Mouse (Mus musculus) limb, embryonic 13.5 days (tissue): Measurements from ENCODE around the gene Elmo2. TPM values are rescaled to one million over a fixed set of nuclear protein-coding genes. Genes with fewer than 3 reads are reported as not detected.

Experiments
- ATAC-seq: fragments of 200-750 bp; cut with Nextera tagmentation; 2 replicates; pipeline ENCODE4 v1.8.0; 2017; ENCODE audit warnings: low read depth, moderate number of reproducible peaks, moderate TSS enrichment; ENCODE audit not compliant: low FRiP score
- H3K27ac ChIP-seq: fragments of 300-500 bp; sonication (generic); 2 replicates; pipeline ENCODE4 v1.5.1; 2015; ENCODE audit warnings: inconsistent platforms, mild to moderate bottlenecking, moderate library complexity
- H3K27me3 ChIP-seq: fragments of 300-500 bp; sonication (generic); 2 replicates; pipeline ENCODE4 v1.6.1; 2015; ENCODE audit warnings: mild to moderate bottlenecking, inconsistent platforms
- H3K36me3 ChIP-seq: fragments of 300-500 bp; sonication (generic); 2 replicates; pipeline ENCODE4 v1.6.1; 2015; ENCODE audit warnings: inconsistent platforms, mild to moderate bottlenecking, moderate library complexity
- H3K4me1 ChIP-seq: fragments of 300-500 bp; sonication (generic); 2 replicates; pipeline ENCODE4 v1.6.1; 2015; ENCODE audit warnings: inconsistent platforms
- H3K4me2 ChIP-seq: fragments of 300-500 bp; sonication (generic); replicated peaks from 2 replicates; pipeline ENCODE4 v1.6.1; 2015; ENCODE audit warnings: inconsistent platforms, mild to moderate bottlenecking, moderate library complexity
- H3K4me3 ChIP-seq: fragments of 300-500 bp; sonication (generic); 2 replicates; pipeline ENCODE4 v1.5.1; 2015; ENCODE audit warnings: moderate library complexity, mild to moderate bottlenecking, inconsistent platforms
- H3K9ac ChIP-seq: fragments of 300-500 bp; sonication (generic); 2 replicates; pipeline ENCODE4 v1.6.1; 2015; ENCODE audit warnings: mild to moderate bottlenecking, inconsistent platforms
- H3K9me3 ChIP-seq: fragments of 300-500 bp; sonication (generic); 2 replicates; pipeline ENCODE4 v1.6.1; 2016; ENCODE audit warnings: inconsistent platforms
- WGBS: fragments of 180-500 bp; shearing (Covaris S2); methylation state at CpG from one replicate; pipeline ENCODE4 v1.1.7; 2015; 5-methylcytosine and 5-hydroxymethylcytosine counted together
- polyA plus RNA-seq: library from polyadenylated mRNA; unstranded; fragments of >200 nt; fragmentation: Nextera tagmentation; extraction: Ambion mirVana; gene quantifications from 2 replicates; pipeline ENCODE4 v1.2.1, GENCODE M21; 2015

The Elmo2 gene
- polyA plus RNA-seq, 1 experiment from 2014 or later = 86.4 TPM

DNA sequence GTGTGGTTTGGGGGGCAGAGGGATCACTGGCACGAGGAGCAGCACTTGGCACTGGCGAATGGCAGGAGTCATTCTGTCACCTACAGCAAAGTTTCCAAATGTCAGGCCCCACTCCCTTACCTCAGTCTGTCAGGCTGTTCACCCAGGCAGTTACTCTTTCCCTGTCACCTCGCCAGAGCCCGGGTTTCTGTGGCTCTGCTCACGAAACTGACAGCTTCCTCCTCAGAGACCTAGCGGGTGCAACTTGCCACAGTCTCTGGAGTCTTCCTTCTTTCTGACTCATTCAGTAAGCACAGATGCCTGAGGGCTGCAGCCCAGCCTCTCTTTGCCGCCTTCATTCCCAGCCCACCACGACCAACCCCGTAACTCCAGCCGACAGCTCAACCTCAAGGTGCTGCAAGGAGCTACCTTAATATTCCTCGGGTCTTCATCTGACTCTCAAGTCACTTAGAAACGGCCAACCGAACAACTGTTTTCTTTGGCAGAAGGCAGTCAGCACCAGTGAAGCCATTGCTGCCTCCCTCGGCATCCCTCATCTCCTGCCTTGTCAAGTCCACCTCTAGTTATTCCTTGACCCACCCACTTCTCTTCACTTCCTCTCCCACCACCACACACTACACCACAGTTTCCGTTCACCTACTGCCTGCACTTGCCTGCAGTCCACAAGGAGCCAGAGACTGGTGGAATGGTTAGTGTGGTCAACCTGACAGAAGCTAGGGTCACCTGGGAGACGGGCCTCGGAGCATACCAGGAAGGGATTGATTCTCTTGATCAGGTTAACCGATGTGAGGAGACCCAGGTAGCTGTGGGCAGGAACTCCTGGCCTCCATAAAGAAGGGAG, 39.7 kb downstream of the Elmo2 start:
- peak overlapping the region; percentile 66; the same call in 1 of the 2 replicates for H3K27ac ChIP-seq

DNA sequence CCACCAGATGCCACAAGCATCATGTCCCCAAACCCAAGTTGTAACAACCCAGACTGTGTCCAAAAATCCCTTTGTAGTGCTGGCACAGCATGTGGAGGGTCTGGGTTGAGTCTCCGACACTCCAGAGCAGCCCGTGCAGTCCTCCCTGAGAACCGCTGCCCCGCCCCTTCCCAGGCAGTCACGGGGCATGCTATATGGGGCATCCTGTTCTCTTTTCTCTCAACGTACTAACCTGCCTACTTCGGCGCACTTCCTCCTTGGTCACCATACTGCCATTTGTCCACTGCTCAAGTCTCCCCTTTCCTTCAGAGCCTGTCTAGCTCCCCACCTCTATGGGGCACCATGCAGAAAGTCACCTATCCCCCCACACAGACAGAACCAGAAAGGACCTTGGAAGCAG, 40.7 kb downstream of the Elmo2 start:
- Histone ChIP-seq H3K4me3 (no peak overlapping the region), H3K4me1 (peaks cover 22% of the 10 kb centered on the region), H3K27me3 (no peaks in the 10 kb centered on the region), H3K27ac (no peak overlapping the region), H3K9me3 (no peaks in the 10 kb centered on the region), H3K36me3 (peaks cover 40% of the 10 kb centered on the region), H3K4me2 (no peak overlapping the region), H3K9ac (peak overlapping the region; percentile 6; the same call in 1 of the 2 replicates)
- WGBS = 87% methylated on average over 8 of the region's 8 CpGs
- no peak for ATAC-seq

More for the DNA sequence above, 39.7 kb downstream of the Elmo2 start:
- H3K36me3 ChIP-seq = peaks cover 41% of the 10 kb centered on the region
- no peaks in the 10 kb centered on the region for H3K9me3 ChIP-seq
- peak overlapping the region; percentile 68 for H3K4me3 ChIP-seq
- peaks cover 22% of the 10 kb centered on the region for H3K4me1 ChIP-seq
- no peak for ATAC-seq
- H3K4me2 ChIP-seq = peak overlapping the region; percentile 89
- WGBS = 66% methylated on average over 18 of the region's 18 CpGs
- H3K27me3 ChIP-seq = no peaks in the 10 kb centered on the region
- peak overlapping the region; percentile 77 for H3K9ac ChIP-seq

DNA sequence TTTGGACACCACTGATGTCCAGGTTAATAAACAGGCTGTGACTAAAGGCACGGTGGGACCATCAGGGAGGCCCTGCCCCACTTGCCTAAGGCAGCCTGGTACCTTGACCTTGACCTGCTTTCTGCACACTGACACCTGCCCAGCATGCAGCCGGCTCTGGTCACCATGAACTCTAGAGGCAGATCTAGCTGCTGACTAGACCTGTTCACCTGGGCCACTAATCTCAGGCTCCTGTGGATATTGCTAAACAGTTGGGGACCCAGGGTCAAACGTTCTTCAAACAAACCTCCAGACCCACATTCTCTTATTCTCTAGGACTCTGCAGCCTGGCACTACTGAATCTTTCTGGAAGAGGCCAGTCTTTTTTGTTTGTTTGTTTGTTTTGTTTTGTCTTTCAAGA, 41.2 kb downstream of the Elmo2 start:
- no peak overlapping the region for H3K27ac ChIP-seq
- no peaks in the 10 kb centered on the region for H3K27me3 ChIP-seq
- WGBS = 79% methylated on average over 3 of the region's 3 CpGs
- no peak overlapping the region for H3K9ac ChIP-seq
- peaks cover 22% of the 10 kb centered on the region for H3K4me1 ChIP-seq
- no peak overlapping the region for H3K4me2 ChIP-seq
- no peak for ATAC-seq
- H3K4me3 ChIP-seq = no peak overlapping the region
- H3K9me3 ChIP-seq = no peaks in the 10 kb centered on the region
- H3K36me3 ChIP-seq = peaks cover 40% of the 10 kb centered on the region

DNA sequence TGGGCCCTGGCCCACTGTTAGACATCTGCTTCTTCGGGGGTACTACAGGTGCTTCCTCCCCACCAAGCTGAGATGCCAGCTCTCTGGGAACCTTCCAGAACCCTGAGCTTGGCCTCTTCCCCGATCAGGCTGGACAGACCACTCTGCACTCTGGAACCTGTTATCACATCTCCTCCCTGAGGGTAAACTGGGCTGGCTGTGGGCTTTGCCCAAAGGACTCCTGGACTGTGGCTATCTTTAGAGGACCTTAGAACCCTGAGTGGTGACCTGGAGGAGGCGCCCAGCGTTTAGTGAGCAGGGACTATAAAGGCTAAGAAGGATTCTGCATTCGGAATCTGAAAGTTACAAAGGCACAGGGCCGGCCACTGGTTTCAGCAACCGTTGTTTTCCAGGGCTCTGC, 41.9 kb downstream of the Elmo2 start:
- H3K27me3 ChIP-seq = no peaks in the 10 kb centered on the region
- H3K4me3 ChIP-seq = no peak overlapping the region
- H3K36me3 ChIP-seq = peaks cover 39% of the 10 kb centered on the region
- no peak overlapping the region for H3K9ac ChIP-seq
- no peak overlapping the region for H3K4me2 ChIP-seq
- peaks cover 22% of the 10 kb centered on the region for H3K4me1 ChIP-seq
- no peak for ATAC-seq
- no peaks in the 10 kb centered on the region for H3K9me3 ChIP-seq
- H3K27ac ChIP-seq = no peak overlapping the region
- 87% methylated on average over 7 of the region's 7 CpGs for WGBS

DNA sequence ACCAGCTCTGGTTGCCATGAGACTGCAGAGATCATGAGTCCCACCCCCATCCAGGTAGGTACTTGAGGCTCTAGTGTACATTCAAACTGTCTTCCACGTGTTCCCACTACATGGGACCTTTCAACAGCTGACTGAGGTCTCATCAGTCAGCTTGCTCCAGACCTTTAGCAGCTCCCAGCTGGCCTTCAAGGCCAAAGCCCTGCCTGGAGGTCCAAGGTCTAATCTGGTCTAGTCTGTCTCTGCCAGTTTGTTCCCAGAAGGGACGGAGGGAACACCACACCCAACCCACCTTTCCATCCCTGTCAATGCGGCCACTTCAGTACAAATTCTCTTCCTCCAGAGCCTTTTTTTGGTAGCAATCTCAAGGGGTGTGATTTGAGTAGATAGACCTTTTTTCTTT, 42.6 kb downstream of the Elmo2 start:
- no peak for ATAC-seq
- peaks cover 19% of the 10 kb centered on the region for H3K4me1 ChIP-seq
- H3K27ac ChIP-seq = no peak overlapping the region
- 89% methylated on average over 3 of the region's 3 CpGs for WGBS
- no peaks in the 10 kb centered on the region for H3K9me3 ChIP-seq
- H3K4me3 ChIP-seq = no peak overlapping the region
- H3K36me3 ChIP-seq = peaks cover 38% of the 10 kb centered on the region
- no peak overlapping the region for H3K4me2 ChIP-seq
- H3K9ac ChIP-seq = no peak overlapping the region
- H3K27me3 ChIP-seq = no peaks in the 10 kb centered on the region

DNA sequence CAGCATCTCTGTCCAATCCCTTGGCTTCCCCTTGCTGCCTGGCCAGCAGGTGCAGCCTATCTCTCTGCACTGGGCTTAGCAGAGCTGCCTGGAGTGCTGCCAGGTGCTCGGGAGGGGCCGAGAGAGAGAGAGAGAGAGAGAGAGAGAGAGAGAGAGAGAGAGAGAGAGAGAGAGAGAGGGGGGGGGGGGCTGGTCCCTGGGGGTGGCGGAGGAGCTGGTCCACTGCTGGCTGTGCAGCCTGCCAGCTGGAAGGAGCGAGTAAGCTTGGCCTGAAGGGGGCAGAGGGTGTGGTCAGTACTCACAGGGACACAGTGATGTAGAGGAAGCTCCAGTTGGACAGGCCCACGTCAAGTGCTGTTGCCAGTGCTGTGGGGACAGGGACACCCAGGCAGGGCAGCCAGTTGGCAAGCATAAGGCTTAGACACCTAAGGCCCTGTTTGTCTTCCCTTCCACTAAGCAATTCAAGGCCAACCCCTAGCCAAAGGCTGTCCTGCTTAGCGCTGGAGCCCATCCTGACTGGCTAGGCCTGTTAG, 44.4 kb downstream of the Elmo2 start:
- peaks cover 54% of the 10 kb centered on the region for H3K36me3 ChIP-seq
- H3K4me1 ChIP-seq = peaks cover 9% of the 10 kb centered on the region
- no peaks in the 10 kb centered on the region for H3K9me3 ChIP-seq
- H3K27me3 ChIP-seq = no peaks in the 10 kb centered on the region
- 56% methylated on average over 5 of the region's 6 CpGs for WGBS
- H3K9ac ChIP-seq = no peak overlapping the region
- no peak overlapping the region for H3K4me3 ChIP-seq
- H3K4me2 ChIP-seq = no peak overlapping the region
- H3K27ac ChIP-seq = no peak overlapping the region
- no peak for ATAC-seq

DNA sequence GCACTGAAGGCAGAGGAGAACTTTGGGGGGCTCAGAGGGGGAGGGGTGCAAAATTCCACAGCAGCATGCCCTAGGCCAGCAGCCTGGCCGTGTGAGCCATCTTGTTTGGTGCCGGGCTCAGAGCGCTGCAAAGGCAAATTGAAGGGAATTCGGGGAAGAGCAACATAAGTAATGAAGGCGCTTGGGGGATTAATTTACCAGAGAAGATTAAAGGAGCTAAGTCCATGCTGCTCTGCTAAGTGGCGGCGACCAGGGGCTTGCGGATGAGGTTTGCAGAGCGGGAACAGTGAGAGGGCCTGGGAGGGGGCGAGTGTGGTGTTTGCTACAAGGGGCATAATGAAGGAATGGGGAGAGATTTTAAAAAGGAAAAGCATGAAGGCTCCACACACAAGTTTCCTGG, 46.9 kb downstream of the Elmo2 start:
- no peak overlapping the region for H3K9ac ChIP-seq
- H3K4me3 ChIP-seq = no peak overlapping the region
- no peak overlapping the region for H3K4me2 ChIP-seq
- peaks cover 59% of the 10 kb centered on the region for H3K36me3 ChIP-seq
- no peak overlapping the region for H3K27ac ChIP-seq
- H3K27me3 ChIP-seq = no peaks in the 10 kb centered on the region
- peaks cover 15% of the 10 kb centered on the region for H3K4me1 ChIP-seq
- no peaks in the 10 kb centered on the region for H3K9me3 ChIP-seq
- WGBS = 53% methylated on average over 10 of the region's 10 CpGs
- ATAC-seq = no peak

DNA sequence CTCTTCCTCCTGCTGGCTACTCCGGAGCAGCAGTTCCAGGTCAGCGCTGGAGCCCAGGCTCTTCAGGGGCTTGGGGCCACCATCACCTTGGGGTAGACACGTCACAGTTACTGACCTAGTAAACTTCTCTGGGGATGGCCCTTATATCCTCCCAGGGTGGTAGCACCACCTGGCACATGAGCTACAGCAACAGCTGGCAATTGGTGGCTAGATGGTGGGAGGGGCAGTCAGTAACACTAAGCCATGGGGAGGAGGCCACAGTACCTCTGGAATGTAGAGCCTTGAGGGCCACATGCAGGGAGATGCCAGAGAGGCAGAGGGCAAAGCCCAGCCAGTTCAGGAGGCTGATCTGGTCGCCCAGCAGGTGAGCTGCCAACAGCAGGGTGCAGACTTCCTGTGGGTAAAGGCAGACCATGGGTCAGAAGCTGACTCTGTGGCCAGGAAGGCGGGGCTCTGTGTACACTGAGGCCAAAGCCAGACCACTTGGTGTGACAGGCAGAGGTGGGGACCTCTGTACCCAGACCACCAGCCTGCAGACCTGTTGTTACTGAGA, 49.0 kb downstream of the Elmo2 start:
- Histone ChIP-seq H3K9ac (no peak overlapping the region), H3K36me3 (peaks cover 46% of the 10 kb centered on the region)
- WGBS = 77% methylated on average over 5 of the region's 5 CpGs

DNA sequence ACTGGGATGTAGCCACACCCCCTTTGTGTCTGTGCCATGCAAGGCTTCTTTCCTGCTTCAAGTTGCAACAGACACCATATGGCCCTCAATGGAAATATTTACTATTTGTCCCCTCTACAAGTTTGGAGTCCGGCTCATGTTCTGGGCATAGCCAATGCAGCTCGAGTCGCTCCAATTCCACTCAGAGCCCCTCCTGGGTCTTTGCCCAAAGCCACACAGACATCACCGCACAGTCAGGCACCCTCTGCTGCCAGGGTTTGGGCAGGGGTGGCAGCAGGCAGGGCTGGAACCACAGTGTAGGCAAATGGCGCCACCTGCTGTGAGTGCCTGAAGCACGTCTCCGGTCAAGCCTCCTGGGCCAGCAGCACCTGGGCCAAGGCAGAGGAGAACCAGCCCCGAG, 50.5 kb downstream of the Elmo2 start:
- 23% methylated on average over 8 of the region's 8 CpGs for WGBS
- Histone ChIP-seq H3K4me1 (peaks cover 22% of the 10 kb centered on the region), H3K27ac (no peak overlapping the region), H3K4me2 (no peak overlapping the region), H3K9ac (no peak overlapping the region), H3K36me3 (peaks cover 34% of the 10 kb centered on the region), H3K9me3 (no peaks in the 10 kb centered on the region), H3K4me3 (no peak overlapping the region), H3K27me3 (peaks cover 16% of the 10 kb centered on the region)
- ATAC-seq = 0 out of 2 replicates have a peak, but pooled peaks have one; percentile 21

More for the DNA sequence above, 49.0 kb downstream of the Elmo2 start:
- no peak overlapping the region for H3K4me2 ChIP-seq
- ATAC-seq = no peak
- no peak overlapping the region for H3K4me3 ChIP-seq
- H3K27me3 ChIP-seq = peaks cover 5% of the 10 kb centered on the region; the same call in 1 of the 2 replicates
- H3K4me1 ChIP-seq = peaks cover 15% of the 10 kb centered on the region
- H3K27ac ChIP-seq = no peak overlapping the region
- no peaks in the 10 kb centered on the region for H3K9me3 ChIP-seq

DNA sequence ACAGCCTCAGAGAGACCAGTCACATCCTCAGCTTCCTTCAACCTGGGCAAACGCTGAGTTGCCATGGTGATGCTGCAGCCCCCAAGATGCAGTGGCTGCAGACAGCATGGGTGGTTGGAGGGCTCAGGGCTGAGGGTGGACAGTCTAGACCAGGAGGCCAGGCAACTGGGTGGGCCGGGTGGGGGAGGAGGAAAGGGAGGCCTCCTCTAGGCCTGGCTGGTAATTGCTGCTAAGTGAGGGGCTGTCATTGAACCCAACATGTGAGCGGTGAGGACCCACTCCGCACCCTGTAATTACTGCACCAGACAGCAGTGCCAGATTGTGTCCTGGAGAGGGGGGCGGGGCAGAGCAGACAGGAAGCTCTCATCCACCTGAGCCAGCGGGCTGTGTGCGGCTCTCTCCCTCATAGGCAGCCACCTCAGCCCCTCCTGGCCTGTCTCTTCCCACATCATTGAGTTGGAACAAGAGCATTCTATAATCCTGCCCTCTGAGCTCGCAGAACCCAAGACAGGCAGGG, 51.1 kb downstream of the Elmo2 start:
- Histone ChIP-seq H3K9me3 (no peaks in the 10 kb centered on the region), H3K4me1 (peaks cover 24% of the 10 kb centered on the region), H3K27me3 (peaks cover 16% of the 10 kb centered on the region), H3K4me2 (no peak overlapping the region), H3K27ac (no peak overlapping the region), H3K4me3 (no peak overlapping the region), H3K9ac (no peak overlapping the region), H3K36me3 (peaks cover 28% of the 10 kb centered on the region)
- 21% methylated on average over 8 of the region's 8 CpGs for WGBS
- ATAC-seq = peak; percentile 44; the same call in 1 of the 2 replicates

DNA sequence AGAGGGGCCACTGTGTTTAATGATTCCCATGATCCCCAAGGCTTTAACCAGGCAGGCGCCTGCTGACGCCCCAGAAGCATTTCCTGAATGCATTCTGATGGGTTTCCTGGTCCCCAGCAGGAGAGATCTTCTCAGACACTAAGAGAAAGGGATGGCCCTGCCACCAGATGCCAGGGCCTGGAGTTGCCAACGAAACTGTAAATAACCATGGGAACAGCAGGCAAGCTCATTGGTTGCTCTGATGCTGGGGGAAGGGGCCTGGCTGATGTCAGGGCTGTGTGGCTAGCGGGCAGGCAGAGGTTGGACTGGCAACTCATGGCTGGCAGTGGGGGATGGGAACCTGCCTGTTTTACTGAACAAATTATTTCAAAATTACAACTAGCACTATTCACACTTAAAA, 52.7 kb downstream of the Elmo2 start:
- WGBS = 41% methylated on average over 4 of the region's 4 CpGs
- no peak overlapping the region for H3K27ac ChIP-seq
- peaks cover 24% of the 10 kb centered on the region for H3K4me1 ChIP-seq
- no peak overlapping the region for H3K4me2 ChIP-seq
- no peak overlapping the region for H3K4me3 ChIP-seq
- H3K36me3 ChIP-seq = peaks cover 21% of the 10 kb centered on the region
- peaks cover 21% of the 10 kb centered on the region for H3K27me3 ChIP-seq
- no peak overlapping the region for H3K9ac ChIP-seq
- ATAC-seq = no peak
- no peaks in the 10 kb centered on the region for H3K9me3 ChIP-seq

DNA sequence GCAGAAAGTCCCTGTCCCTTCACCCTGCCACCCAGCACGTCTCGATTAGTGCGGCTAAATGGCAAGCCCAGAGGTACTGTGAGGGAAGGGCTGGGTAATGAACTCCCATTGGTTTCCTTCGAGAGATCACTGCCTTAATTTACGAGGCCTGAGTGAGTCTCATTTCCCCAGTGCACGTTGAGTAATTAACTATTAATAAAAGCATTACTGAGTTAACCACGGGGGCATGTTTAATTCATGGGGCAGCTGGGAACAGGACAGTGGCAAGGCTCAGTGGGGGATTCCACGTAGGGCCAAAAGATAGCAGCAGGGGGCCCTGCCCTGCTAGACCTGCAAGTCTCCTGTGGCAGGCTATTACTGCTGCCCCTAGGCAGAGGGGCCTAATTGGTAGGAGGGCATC, 55.0 kb downstream of the Elmo2 start:
- Histone ChIP-seq H3K27ac (no peak overlapping the region), H3K4me2 (no peak overlapping the region), H3K36me3 (no peaks in the 10 kb centered on the region), H3K4me3 (no peak overlapping the region), H3K9ac (no peak overlapping the region), H3K27me3 (peaks cover 37% of the 10 kb centered on the region), H3K4me1 (peaks cover 24% of the 10 kb centered on the region), H3K9me3 (no peaks in the 10 kb centered on the region)
- ATAC-seq = no peak
- 9% methylated on average over 8 of the region's 8 CpGs for WGBS
